Mouse (Mus musculus): Measurements from ENCODE around the gene Tbc1d22a. TPM values are rescaled to one million over a fixed set of nuclear protein-coding genes. Genes with fewer than 3 reads are reported as not detected.

Gene Tbc1d22a
- polyA plus RNA-seq, 1 experiment, result 19.5 TPM

GRCm38 (mm10) chr15:86264389-86264788 lies 50.1 kb downstream of the Tbc1d22a start:
- H3K4me3 ChIP-seq (ENCODE audit: control insufficient read depth, low read depth, low read length), result no peak overlapping the region
- no peaks in the 10 kb centered on the region for H3K4me1 ChIP-seq (ENCODE audit: control insufficient read depth, insufficient read depth, low read length)
- H3K27ac ChIP-seq (ENCODE audit: control insufficient read depth, insufficient read depth, low read depth, low read length), result no peak overlapping the region
- TF ChIP-seq CTCF (IDR thresholded peaks at IDR 0.05; ENCODE audit: control insufficient read depth, insufficient read depth, insufficient replicate concordance, low read depth, low read length), result no peak
- no peak for TF ChIP-seq POLR2A (IDR thresholded peaks at IDR 0.05; ENCODE audit: control insufficient read depth, low read depth, low read length)
- H3K36me3 ChIP-seq (ENCODE audit: control insufficient read depth, insufficient read depth, low read length), result no peaks in the 10 kb centered on the region
- H3K27me3 ChIP-seq (ENCODE audit: control insufficient read depth, insufficient read depth, low read length), result no peaks in the 10 kb centered on the region

GRCm38 (mm10) chr15:86264803-86265202 lies 50.5 kb downstream of the Tbc1d22a start:
- H3K27ac ChIP-seq (ENCODE audit: control insufficient read depth, insufficient read depth, low read depth, low read length), result no peak overlapping the region
- no peaks in the 10 kb centered on the region for H3K4me1 ChIP-seq (ENCODE audit: control insufficient read depth, insufficient read depth, low read length)
- no peak overlapping the region for H3K4me3 ChIP-seq (ENCODE audit: control insufficient read depth, low read depth, low read length)

GRCm38 (mm10) chr15:86266975-86267374 lies 52.7 kb downstream of the Tbc1d22a start:
- Histone ChIP-seq H3K27ac (ENCODE audit: control insufficient read depth, insufficient read depth, low read depth, low read length) (no peak overlapping the region), H3K4me1 (ENCODE audit: control insufficient read depth, insufficient read depth, low read length) (no peaks in the 10 kb centered on the region), H3K36me3 (ENCODE audit: control insufficient read depth, insufficient read depth, low read length) (no peaks in the 10 kb centered on the region), H3K4me3 (ENCODE audit: control insufficient read depth, low read depth, low read length) (no peak overlapping the region), H3K27me3 (ENCODE audit: control insufficient read depth, insufficient read depth, low read length) (no peaks in the 10 kb centered on the region)
- TF ChIP-seq CTCF (IDR thresholded peaks at IDR 0.05; ENCODE audit: control insufficient read depth, insufficient read depth, insufficient replicate concordance, low read depth, low read length) (no peak), POLR2A (IDR thresholded peaks at IDR 0.05; ENCODE audit: control insufficient read depth, low read depth, low read length) (no peak)

More at GRCm38 (mm10) chr15:86264803-86265202, 50.5 kb downstream of the Tbc1d22a start:
- no peak for TF ChIP-seq POLR2A (IDR thresholded peaks at IDR 0.05; ENCODE audit: control insufficient read depth, low read depth, low read length)
- TF ChIP-seq CTCF (IDR thresholded peaks at IDR 0.05; ENCODE audit: control insufficient read depth, insufficient read depth, insufficient replicate concordance, low read depth, low read length), result no peak
- no peaks in the 10 kb centered on the region for H3K27me3 ChIP-seq (ENCODE audit: control insufficient read depth, insufficient read depth, low read length)
- no peaks in the 10 kb centered on the region for H3K36me3 ChIP-seq (ENCODE audit: control insufficient read depth, insufficient read depth, low read length)

- Histone ChIP-seq H3K27me3 (ENCODE audit: control insufficient read depth, insufficient read depth, low read length) (no peaks in the 10 kb centered on the region), H3K4me1 (ENCODE audit: control insufficient read depth, insufficient read depth, low read length) (no peaks in the 10 kb centered on the region), H3K4me3 (ENCODE audit: control insufficient read depth, low read depth, low read length) (no peak overlapping the region), H3K36me3 (ENCODE audit: control insufficient read depth, insufficient read depth, low read length) (no peaks in the 10 kb centered on the region), H3K27ac (ENCODE audit: control insufficient read depth, insufficient read depth, low read depth, low read length) (no peak overlapping the region)
- TF ChIP-seq POLR2A (IDR thresholded peaks at IDR 0.05; ENCODE audit: control insufficient read depth, low read depth, low read length) (no peak), CTCF (IDR thresholded peaks at IDR 0.05; ENCODE audit: control insufficient read depth, insufficient read depth, insufficient replicate concordance, low read depth, low read length) (no peak)
Measured at GRCm38 (mm10) chr15:86268526-86268925, 54.3 kb downstream of the Tbc1d22a start.

- TF ChIP-seq POLR2A (IDR thresholded peaks at IDR 0.05; ENCODE audit: control insufficient read depth, low read depth, low read length) (no peak), CTCF (IDR thresholded peaks at IDR 0.05; ENCODE audit: control insufficient read depth, insufficient read depth, insufficient replicate concordance, low read depth, low read length) (no peak)
- Histone ChIP-seq H3K27ac (ENCODE audit: control insufficient read depth, insufficient read depth, low read depth, low read length) (no peak overlapping the region), H3K4me3 (ENCODE audit: control insufficient read depth, low read depth, low read length) (no peak overlapping the region), H3K4me1 (ENCODE audit: control insufficient read depth, insufficient read depth, low read length) (no peaks in the 10 kb centered on the region), H3K36me3 (ENCODE audit: control insufficient read depth, insufficient read depth, low read length) (no peaks in the 10 kb centered on the region), H3K27me3 (ENCODE audit: control insufficient read depth, insufficient read depth, low read length) (no peaks in the 10 kb centered on the region)
Measured at GRCm38 (mm10) chr15:86275754-86276153, 61.5 kb downstream of the Tbc1d22a start.

- no peaks in the 10 kb centered on the region for H3K27me3 ChIP-seq (ENCODE audit: control insufficient read depth, insufficient read depth, low read length)
- no peaks in the 10 kb centered on the region for H3K4me1 ChIP-seq (ENCODE audit: control insufficient read depth, insufficient read depth, low read length)
- H3K4me3 ChIP-seq (ENCODE audit: control insufficient read depth, low read depth, low read length), result no peak overlapping the region
- H3K36me3 ChIP-seq (ENCODE audit: control insufficient read depth, insufficient read depth, low read length), result no peaks in the 10 kb centered on the region
- no peak for TF ChIP-seq POLR2A (IDR thresholded peaks at IDR 0.05; ENCODE audit: control insufficient read depth, low read depth, low read length)
- no peak for TF ChIP-seq CTCF (IDR thresholded peaks at IDR 0.05; ENCODE audit: control insufficient read depth, insufficient read depth, insufficient replicate concordance, low read depth, low read length)
- no peak overlapping the region for H3K27ac ChIP-seq (ENCODE audit: control insufficient read depth, insufficient read depth, low read depth, low read length)
Measured at GRCm38 (mm10) chr15:86276538-86277264, 62.4 kb downstream of the Tbc1d22a start.

- no peak overlapping the region for H3K4me3 ChIP-seq (ENCODE audit: control insufficient read depth, low read depth, low read length)
Measured at GRCm38 (mm10) chr15:86277428-86277827, 63.2 kb downstream of the Tbc1d22a start.

More at GRCm38 (mm10) chr15:86277428-86277827, 63.2 kb downstream of the Tbc1d22a start:
- no peaks in the 10 kb centered on the region for H3K36me3 ChIP-seq (ENCODE audit: control insufficient read depth, insufficient read depth, low read length)
- no peaks in the 10 kb centered on the region for H3K4me1 ChIP-seq (ENCODE audit: control insufficient read depth, insufficient read depth, low read length)
- no peak overlapping the region for H3K27ac ChIP-seq (ENCODE audit: control insufficient read depth, insufficient read depth, low read depth, low read length)
- TF ChIP-seq POLR2A (IDR thresholded peaks at IDR 0.05; ENCODE audit: control insufficient read depth, low read depth, low read length), result no peak
- no peak for TF ChIP-seq CTCF (IDR thresholded peaks at IDR 0.05; ENCODE audit: control insufficient read depth, insufficient read depth, insufficient replicate concordance, low read depth, low read length)
- H3K27me3 ChIP-seq (ENCODE audit: control insufficient read depth, insufficient read depth, low read length), result no peaks in the 10 kb centered on the region

All from testis, adult 2 months (tissue).